Mouse (Mus musculus) liver, postnatal 0 days (tissue): Measurements from ENCODE around the gene Anks1.

Experiments
- CTCF ChIP-seq: sonication (generic); IDR thresholded peaks from 2 replicates; pipeline ENCODE4 v1.5.1; 2016; ENCODE audit warnings: antibody characterized with exemption, low read depth
- EP300 ChIP-seq: IDR thresholded peaks from 2 replicates; pipeline ENCODE4 v1.6.1; 2016; ENCODE audit warnings: antibody characterized with exemption, low read depth, mild to moderate bottlenecking

- TF ChIP-seq CTCF (no peak), EP300 (no peak)
Measured at GRCm38 (mm10) chr17:28112266-28112665, 203.2 kb downstream of the Anks1 start.
